Mouse (Mus musculus): ENCODE measurements around the gene Fhdc1. TPM values are rescaled to one million over a fixed set of nuclear protein-coding genes. Genes with fewer than 3 reads are reported as not detected.

Fhdc1 gene
- polyA plus RNA-seq, 1 experiment = not detected

DNA sequence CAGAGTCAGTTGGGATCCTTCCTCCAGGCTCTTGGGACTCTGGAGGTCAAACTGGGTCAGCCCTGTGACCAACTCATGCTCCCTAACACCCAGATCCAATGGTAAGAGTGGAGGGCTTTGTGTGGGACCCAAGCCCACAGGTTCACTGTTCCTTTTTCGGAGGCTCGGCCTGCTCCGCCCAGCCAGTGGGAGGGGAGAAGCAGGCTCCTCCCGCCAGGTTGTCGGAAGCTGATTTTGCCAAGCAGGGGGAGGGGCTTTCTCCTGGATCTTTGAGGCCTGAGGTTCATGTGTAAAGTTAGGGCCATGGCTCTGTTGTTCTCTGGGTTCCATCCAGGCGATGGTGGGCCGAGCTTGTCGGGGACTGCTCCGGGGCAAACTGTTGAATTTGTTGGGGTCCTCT lies 34.4 kb downstream of the Fhdc1 start:
- TF ChIP-seq POLR2A (IDR thresholded peaks at IDR 0.05; ENCODE audit: insufficient read depth, low read depth, low read length) = no peak
- no peak for TF ChIP-seq CTCF (IDR thresholded peaks at IDR 0.05; ENCODE audit: insufficient read depth, low read depth, low read length)
- Histone ChIP-seq H3K27ac (ENCODE audit: insufficient read depth, low read depth, low read length) (no peak overlapping the region), H3K4me1 (ENCODE audit: control insufficient read depth, insufficient read depth, low read length) (peaks cover 13% of the 10 kb centered on the region), H3K4me3 (ENCODE audit: insufficient read depth, low read depth, low read length) (no peak overlapping the region)
- WGBS = 81% methylated on average over 9 of the region's 9 CpGs

DNA sequence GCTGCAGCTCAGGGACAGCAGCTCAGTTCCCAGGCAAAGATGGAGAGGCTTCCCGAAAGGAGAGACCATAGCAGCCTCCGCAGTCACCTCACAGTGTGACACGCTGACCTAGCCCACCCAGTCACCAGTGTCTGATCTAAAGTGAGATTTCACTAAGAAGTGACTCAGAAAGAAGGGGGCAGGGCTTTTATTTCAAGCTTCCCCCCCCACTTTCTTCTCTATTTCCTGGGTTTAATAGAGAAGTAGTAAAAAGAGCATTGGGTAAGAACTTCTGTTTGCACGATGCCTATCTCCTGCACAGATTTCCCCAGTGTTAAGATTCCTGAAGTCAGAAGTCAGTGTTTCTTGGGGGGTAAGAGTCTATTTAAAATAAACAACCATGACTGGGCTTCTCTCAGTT lies 37.3 kb downstream of the Fhdc1 start:
- TF ChIP-seq CTCF (IDR thresholded peaks at IDR 0.05; ENCODE audit: insufficient read depth, low read depth, low read length) (no peak), POLR2A (IDR thresholded peaks at IDR 0.05; ENCODE audit: insufficient read depth, low read depth, low read length) (no peak)
- peaks cover 18% of the 10 kb centered on the region for H3K4me1 ChIP-seq (ENCODE audit: control insufficient read depth, insufficient read depth, low read length)
- no peak overlapping the region for H3K27ac ChIP-seq (ENCODE audit: insufficient read depth, low read depth, low read length)
- 76% methylated on average over 4 of the region's 4 CpGs for WGBS
- no peak overlapping the region for H3K4me3 ChIP-seq (ENCODE audit: insufficient read depth, low read depth, low read length)

DNA sequence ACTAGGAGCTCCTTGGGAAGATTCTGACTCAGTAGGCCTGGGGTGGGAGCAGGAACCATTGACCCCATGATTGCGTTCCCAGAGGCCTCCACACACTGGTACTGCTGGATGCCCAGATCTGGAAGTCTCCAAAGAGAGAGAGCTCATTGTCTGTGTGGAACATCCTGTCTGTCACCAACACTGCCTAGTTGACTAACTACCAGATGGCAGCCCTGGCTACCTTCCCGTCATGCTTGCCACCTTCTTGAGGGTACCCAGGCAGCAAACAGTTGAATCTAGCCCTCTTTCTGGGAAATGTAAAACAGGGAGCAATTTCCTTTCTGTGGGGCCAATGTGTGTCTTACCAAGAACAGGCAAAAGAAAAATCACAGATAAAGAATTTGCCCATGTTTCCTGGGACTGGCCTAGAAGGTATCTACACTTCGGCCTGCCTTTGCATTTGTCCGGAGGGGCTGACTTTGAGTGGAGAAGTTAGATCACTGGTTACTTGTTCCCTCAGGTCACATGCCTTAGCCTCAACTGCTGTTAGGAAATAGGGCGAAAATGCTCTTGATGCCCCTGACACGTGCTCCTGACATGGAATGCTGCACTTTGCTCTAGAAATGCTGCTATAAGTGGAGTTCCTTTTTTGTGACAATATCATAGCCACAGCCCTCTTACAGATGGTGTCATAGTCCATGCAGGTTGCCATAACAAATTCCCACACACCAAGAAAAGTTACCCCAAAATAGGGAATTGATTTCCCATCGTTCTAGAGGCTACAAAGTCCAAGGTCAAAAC lies 40.6 kb downstream of the Fhdc1 start:
- Histone ChIP-seq H3K4me3 (ENCODE audit: insufficient read depth, low read depth, low read length) (no peak overlapping the region), H3K27ac (ENCODE audit: insufficient read depth, low read depth, low read length) (no peak overlapping the region), H3K4me1 (ENCODE audit: control insufficient read depth, insufficient read depth, low read length) (peaks cover 32% of the 10 kb centered on the region)
- TF ChIP-seq POLR2A (IDR thresholded peaks at IDR 0.05; ENCODE audit: insufficient read depth, low read depth, low read length) = no peak
- TF ChIP-seq CTCF (IDR thresholded peaks at IDR 0.05; ENCODE audit: insufficient read depth, low read depth, low read length) = no peak
- 93% methylated on average over 7 of the region's 7 CpGs for WGBS

DNA sequence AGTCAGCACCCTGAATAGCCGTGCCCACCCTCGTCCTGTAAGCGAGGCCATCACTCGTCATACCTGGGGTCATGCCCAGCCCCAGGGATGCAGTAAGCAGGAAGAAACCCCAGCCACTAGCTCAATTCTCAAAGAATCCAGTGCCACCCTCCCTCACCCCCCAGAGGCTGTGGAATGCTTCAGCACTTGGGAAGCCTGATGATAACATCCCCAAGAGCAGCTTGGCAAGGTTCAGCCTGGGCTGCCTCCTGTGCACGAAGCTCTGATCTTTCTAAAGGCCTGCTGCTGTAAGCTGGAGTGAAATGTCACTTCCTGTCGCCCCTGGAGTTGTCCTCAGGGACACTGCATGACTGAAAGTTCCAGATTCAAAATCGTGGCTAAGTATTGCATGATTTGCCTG lies 41.4 kb downstream of the Fhdc1 start:
- Histone ChIP-seq H3K27ac (ENCODE audit: insufficient read depth, low read depth, low read length) (peak overlapping the region; percentile 89), H3K4me1 (ENCODE audit: control insufficient read depth, insufficient read depth, low read length) (peaks cover 37% of the 10 kb centered on the region), H3K4me3 (ENCODE audit: insufficient read depth, low read depth, low read length) (no peak overlapping the region)
- no peak for TF ChIP-seq POLR2A (IDR thresholded peaks at IDR 0.05; ENCODE audit: insufficient read depth, low read depth, low read length)
- no peak for TF ChIP-seq CTCF (IDR thresholded peaks at IDR 0.05; ENCODE audit: insufficient read depth, low read depth, low read length)
- 89% methylated on average over 7 of the region's 7 CpGs for WGBS

DNA sequence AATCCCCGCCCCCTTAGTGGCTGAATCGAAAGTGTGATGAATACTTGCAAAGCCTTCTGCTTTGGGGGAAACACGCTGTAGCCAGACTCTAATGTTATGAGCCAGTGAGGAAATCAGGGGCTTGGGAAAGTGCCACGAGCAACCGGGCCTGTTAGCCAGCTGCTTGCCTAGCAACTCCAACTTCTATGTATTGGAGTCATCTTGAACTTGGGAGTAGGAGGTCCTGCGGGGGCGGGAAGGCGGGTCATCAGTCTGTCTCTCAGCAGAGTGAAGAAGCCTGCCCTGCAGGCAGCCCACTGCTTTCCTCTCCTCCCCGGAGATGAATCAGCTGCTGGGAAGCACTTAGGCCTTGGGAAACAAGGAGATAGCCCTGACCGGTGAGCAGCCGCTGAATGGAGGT lies 42.1 kb downstream of the Fhdc1 start:
- whole genome bisulfite sequencing = 23% methylated on average over 11 of the region's 11 CpGs

DNA sequence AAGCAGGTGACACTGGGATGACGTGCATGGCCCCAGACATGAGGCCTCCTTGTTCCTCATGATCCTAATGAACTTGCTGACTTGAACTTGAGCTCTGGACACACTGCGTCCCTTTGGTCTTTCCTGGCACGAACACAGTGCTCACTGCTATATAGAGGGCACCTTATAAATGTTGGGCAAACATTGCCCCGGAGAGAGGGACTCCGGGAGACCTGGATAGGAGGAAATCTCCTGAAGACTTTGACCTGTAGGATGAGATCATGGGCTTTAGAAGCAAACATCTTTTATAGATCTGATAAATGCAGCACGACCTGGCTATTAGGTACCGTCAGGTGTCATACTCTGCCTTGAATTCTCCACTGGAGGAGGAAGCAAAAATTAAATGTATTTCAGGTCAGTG lies 43.3 kb downstream of the Fhdc1 start:
- Histone ChIP-seq H3K4me3 (ENCODE audit: insufficient read depth, low read depth, low read length) (no peak overlapping the region), H3K4me1 (ENCODE audit: control insufficient read depth, insufficient read depth, low read length) (peaks cover 34% of the 10 kb centered on the region), H3K27ac (ENCODE audit: insufficient read depth, low read depth, low read length) (0 out of 2 replicates have a peak overlapping the region, but pooled peaks have one; percentile 41)
- WGBS = 93% methylated on average over 7 of the region's 7 CpGs
- TF ChIP-seq CTCF (IDR thresholded peaks at IDR 0.05; ENCODE audit: insufficient read depth, low read depth, low read length) (no peak), POLR2A (IDR thresholded peaks at IDR 0.05; ENCODE audit: insufficient read depth, low read depth, low read length) (no peak)

More for the DNA sequence above, 42.1 kb downstream of the Fhdc1 start:
- Histone ChIP-seq H3K27ac (ENCODE audit: insufficient read depth, low read depth, low read length) (peak overlapping the region; percentile 89), H3K4me3 (ENCODE audit: insufficient read depth, low read depth, low read length) (no peak overlapping the region), H3K4me1 (ENCODE audit: control insufficient read depth, insufficient read depth, low read length) (peaks cover 37% of the 10 kb centered on the region)
- no peak for TF ChIP-seq POLR2A (IDR thresholded peaks at IDR 0.05; ENCODE audit: insufficient read depth, low read depth, low read length)
- TF ChIP-seq CTCF (IDR thresholded peaks at IDR 0.05; ENCODE audit: insufficient read depth, low read depth, low read length) = no peak

DNA sequence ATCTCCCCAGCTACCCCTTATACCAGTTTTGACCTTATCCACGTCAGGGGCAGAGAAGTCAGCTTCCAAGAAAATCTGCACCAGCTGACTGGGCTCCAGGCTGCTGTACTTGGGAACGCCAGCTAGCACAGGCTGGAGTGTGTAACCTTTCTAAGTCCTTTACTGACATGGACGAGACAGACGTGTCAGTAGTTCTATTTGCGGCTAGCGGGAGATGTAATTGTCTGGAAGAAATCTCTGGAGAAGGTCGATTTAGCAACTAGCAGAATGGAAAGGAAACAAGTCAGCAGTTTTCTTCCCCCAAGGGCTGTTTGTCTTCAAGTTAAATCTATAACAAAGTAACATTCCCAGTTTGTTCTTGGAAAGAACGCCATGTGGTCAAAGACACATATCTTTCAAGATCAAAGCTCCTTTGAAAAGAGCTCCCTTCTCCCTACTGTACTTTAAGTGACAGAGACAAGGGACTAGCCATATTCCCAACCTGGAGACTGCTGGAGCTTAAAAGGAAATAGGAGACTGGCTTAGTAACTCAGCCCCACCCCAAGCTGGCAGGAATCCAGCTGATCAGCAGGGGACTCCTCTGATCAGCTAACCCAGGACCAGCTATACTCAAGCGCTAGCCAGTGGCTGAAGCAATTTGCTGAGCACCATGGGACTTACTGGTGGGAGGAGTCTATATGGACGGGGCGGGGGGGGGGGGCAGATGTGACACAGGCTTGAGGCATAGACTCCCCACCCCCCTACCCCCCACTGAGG lies 44.8 kb downstream of the Fhdc1 start:
- WGBS = 29% methylated on average over 11 of the region's 11 CpGs
- Histone ChIP-seq H3K4me1 (ENCODE audit: control insufficient read depth, insufficient read depth, low read length) (peaks cover 34% of the 10 kb centered on the region), H3K4me3 (ENCODE audit: insufficient read depth, low read depth, low read length) (no peak overlapping the region), H3K27ac (ENCODE audit: insufficient read depth, low read depth, low read length) (no peak overlapping the region)
- no peak for TF ChIP-seq POLR2A (IDR thresholded peaks at IDR 0.05; ENCODE audit: insufficient read depth, low read depth, low read length)
- TF ChIP-seq CTCF (IDR thresholded peaks at IDR 0.05; ENCODE audit: insufficient read depth, low read depth, low read length) = no peak

DNA sequence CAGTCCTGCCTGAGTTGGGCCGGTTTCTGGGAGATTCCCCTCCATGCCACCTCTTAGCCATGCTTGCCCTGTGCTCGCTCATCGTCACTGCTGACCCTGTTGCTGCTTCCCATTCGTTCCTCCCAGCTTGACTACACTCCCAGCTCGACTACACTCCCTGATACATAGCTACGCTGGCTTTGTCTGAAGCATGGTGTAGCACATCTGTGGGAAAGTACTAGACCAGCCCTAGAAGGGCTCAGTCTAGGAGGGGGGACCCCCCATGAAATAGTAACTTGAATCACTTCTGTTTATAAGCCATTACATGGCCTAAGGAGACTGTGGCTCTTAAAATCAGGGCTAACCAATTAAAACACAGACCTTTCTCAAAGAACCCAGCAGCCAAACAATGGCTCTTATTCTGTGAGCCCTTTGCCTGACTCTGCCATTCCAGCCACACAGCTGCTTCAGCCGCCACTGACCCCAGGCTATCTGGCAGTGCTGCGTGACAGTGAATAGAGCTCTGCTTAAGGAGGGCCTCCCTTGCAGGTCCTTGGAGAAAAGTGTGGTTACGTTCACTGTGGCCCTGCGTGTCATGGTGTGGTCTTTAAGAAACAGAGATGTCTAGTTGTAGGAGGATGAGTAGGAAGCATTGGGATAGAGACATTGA lies 47.3 kb downstream of the Fhdc1 start:
- 79% methylated on average over 10 of the region's 10 CpGs for WGBS
- Histone ChIP-seq H3K4me1 (ENCODE audit: control insufficient read depth, insufficient read depth, low read length) (peaks cover 31% of the 10 kb centered on the region), H3K4me3 (ENCODE audit: insufficient read depth, low read depth, low read length) (no peak overlapping the region), H3K27ac (ENCODE audit: insufficient read depth, low read depth, low read length) (no peak overlapping the region)
- TF ChIP-seq CTCF (IDR thresholded peaks at IDR 0.05; ENCODE audit: insufficient read depth, low read depth, low read length) (no peak), POLR2A (IDR thresholded peaks at IDR 0.05; ENCODE audit: insufficient read depth, low read depth, low read length) (no peak)

DNA sequence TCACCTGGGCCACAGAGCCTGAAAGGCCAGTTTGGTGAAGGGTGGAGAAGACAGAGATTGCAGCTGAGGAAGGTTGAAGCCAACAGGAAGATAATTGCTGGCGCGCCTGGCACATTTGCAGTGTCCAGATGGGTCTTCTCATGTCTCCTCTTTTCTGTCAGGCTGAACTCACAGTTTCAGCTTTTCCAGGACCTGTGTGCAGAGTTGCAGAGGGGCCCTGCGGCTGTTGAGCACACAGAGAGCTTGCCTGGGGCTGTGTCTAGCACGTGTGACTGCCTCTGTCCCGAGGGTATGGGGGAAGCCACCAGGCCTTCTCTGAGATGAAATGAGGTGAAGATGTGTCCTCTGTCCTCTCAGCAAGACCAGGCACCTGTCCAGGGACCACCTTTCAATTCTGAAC lies 49.0 kb downstream of the Fhdc1 start:
- H3K4me3 ChIP-seq (ENCODE audit: insufficient read depth, low read depth, low read length) = no peak overlapping the region
- TF ChIP-seq CTCF (IDR thresholded peaks at IDR 0.05; ENCODE audit: insufficient read depth, low read depth, low read length) = no peak
- TF ChIP-seq POLR2A (IDR thresholded peaks at IDR 0.05; ENCODE audit: insufficient read depth, low read depth, low read length) = no peak
- H3K4me1 ChIP-seq (ENCODE audit: control insufficient read depth, insufficient read depth, low read length) = peaks cover 21% of the 10 kb centered on the region
- H3K27ac ChIP-seq (ENCODE audit: insufficient read depth, low read depth, low read length) = no peak overlapping the region
- 96% methylated on average over 5 of the region's 5 CpGs for WGBS
